Mouse (Mus musculus) cerebellum, adult 2 months (tissue): Measurements from ENCODE around the gene Gabrb1.

Experiments
- CTCF ChIP-seq: fragments of 200-500 bp; IDR thresholded peaks from 2 replicates; pipeline ENCODE4 v1.5.1; 2011; ENCODE audit warnings: low read depth, mild to moderate bottlenecking, control low read depth, low read length, moderate library complexity, borderline replicate concordance; ENCODE audit not compliant: insufficient read depth
- POLR2A ChIP-seq: fragments of 200-500 bp; IDR thresholded peaks from 2 replicates; pipeline ENCODE4 v1.6.1; 2011; ENCODE audit warnings: low read length, control low read depth, borderline replicate concordance; ENCODE audit not compliant: insufficient read depth

- TF ChIP-seq CTCF = no peak
- no peak for TF ChIP-seq POLR2A
Observed at GRCm38 (mm10) chr5:71753966-71754365, 96.1 kb downstream of the Gabrb1 start.
